Mouse (Mus musculus) cerebellum, adult 9-10 months (tissue): ENCODE data around the gene Rab1a.
A peak's percentile ranks its signal among the peaks of the same experiment; 100 is the strongest.
"Not testable (repeated sequence)": the region's sequence is repeated elsewhere in the genome, so short reads cannot be mapped to it uniquely, and the experiment has no call there.

Source experiments
- DNase-seq: peaks from one replicate; pipeline ENCODE4 v3.0.0; 2022

The Rab1a gene

DNA sequence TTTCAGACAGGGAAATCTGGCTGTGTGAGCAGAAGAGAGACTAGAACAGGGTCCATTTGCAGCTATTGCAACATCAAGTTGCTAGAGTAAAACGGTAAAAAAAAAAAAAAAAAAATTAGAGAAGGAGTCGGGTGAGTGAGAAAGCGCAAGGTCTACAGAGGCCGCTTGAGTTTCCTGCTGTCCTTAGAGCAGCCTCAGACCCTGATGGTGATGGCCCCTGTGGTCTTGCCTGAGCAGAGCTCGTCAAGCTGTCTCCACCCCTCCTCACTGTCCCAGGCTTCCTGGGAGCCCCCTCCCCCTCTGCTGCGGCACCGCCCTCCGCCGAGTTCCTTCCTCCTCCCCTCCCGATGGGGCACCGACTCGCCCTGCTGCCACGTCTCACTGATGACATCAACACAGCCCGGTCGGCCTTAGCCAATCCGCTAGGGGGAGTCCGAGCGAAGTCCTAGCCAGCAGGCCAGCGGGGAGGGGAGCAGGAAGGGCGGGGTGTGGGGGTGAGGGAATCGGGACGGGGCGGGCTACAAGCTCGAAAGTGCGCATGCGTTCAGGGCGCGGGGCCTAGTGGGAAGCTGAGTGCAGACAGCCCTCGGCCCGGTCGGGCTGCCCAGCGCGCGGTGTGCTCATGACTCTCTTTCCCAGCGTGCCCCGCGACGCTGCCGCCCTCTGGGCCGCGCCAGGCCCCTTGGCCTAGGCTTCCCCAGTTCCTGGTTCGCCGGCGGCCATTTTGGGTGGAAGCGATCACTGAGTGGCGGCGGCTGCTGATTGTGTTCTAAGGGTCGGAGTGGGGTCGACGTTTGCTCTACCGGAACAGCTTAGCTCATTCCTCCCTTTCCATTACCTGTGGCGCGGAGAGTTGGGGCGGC, at the start of gene Rab1a:
Gene Rab1a (plus strand): TSS at position 720 of the 863 bp plus-strand sequence.
- peak; percentile 100 for DNase-seq

- DNase-seq: no peak
Measured at GRCm38 (mm10) chr11:20152107-20152901, 48.9 kb upstream of the Rab1a start.

DNA sequence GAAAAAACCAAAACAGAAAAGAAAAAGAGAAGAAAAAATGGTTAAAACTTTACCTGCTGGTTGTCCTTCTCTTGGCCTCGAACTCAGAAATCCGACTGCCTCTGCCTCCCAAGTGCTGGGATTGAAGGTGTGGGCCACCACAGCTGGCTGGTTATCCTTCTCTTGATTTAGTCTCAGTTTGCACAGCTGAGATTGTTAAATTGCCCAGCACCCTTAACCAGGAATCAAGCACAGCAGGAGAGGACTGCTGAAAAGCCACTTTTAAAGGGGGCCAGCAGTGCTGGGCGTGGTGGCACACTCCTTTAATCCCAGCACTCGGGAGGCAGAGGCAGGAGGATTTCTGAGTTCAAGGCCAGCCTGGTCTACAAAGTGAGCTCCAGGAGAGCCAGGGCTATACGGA, 47.7 kb upstream of the Rab1a start:
- DNase-seq: not testable (repeated sequence)

DNA sequence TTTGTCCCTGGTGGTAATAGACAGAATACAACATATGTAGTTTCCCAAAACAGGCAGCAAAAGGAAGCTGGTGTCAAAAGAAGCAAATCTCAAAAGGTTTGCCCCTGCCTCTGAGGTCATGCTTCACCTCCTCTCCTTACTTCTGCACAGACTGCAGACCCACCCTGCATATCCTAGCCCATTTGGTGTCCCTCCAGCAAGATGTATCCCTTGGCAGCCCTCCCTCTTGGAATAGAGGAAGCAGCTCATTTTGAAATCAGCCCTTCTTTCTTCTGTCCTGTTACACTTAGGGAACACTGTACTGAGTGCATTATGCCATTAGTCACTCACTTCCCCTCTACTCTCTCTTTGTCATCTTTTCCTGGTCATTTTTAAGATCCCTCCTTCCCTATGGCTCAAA, 42.4 kb upstream of the Rab1a start:
- no peak for DNase-seq

DNA sequence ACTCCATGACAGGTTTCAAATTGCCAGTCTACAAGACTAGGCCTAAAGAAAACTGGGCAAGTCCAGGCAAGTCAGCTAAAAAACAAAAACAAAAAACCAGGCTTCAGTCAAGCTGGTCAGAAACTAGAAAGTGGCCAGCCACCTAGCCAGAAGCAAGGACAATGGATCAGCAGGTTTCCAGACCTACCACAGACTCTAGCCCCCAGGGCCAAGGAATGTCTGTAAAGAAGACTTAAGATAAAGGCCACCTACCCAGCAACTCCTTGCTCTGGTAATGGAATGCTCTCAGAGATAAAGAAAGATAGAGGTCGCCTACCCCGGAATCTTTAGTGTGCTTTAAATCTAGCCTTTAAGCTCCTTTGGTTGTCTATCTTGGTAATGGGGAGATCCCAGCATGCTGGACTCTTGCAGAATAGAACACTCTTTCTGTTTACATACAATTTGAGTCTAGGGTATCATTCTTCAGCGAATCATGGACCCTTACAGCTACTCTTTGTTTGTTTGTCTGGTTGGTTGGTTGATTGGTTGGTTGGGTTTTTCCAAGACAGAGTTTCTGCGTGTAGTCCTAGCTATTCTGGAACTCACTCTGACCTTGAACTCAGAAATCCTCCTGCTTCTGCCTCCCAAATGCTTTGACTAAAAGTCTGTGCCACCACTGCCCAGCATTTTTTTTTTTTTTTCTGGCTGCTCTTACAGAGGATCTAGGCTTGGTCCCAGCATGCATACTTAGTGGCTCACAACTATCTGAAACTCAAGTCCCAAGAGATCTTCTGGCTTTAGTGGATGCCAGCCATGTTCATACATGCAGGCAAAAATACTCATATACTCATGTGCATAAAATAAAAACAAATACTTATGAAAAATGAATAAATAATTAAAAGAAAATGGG, 36.0 kb upstream of the Rab1a start:
- no peak for DNase-seq

- DNase-seq: no peak
Measured at GRCm38 (mm10) chr11:20165991-20166390, 35.2 kb upstream of the Rab1a start.

DNA sequence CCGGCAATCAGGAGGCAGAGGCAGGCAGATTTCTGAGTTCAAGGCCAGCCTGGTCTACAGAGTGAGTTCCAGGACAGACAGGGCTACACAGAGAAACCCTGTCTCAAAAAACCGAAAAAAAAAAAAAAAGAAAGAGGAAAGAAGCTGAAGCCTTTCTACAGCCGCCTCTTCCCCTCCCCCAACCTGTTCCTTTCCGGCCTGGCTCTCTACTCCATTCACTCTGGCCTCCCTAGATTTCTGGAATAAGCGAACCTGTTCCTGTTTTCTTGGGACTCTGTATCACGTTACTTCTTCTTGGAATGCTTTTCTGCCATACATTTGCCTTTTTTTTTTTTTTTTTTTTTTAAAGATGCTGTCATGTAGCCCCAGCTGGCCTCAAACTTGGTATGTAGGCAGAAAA, 34.8 kb upstream of the Rab1a start:
- not testable (repeated sequence) for DNase-seq

DNA sequence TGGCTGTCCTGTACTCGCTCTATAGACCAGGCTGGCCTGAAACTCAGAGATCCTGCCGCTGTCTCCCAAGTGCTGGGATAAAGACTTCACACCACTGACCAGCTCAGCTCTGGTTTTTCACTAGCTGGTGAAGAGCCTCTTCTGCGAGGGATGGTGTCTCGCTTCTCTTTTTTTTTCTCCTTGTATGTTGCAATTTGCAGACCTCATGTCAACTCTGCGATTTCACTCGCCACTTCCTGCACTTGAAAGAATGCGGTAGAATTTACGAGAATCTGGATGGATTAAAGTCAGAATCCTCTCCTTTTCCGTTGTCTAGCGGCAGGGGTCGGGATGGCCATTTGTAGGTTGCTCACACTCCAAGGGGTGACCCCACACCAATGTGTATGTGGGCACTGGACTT, 32.3 kb upstream of the Rab1a start:
- DNase-seq: no peak

GRCm38 (mm10) chr11:20187271-20187670, 14.0 kb upstream of the Rab1a start:
- no peak for DNase-seq

- DNase-seq: no peak
Measured at GRCm38 (mm10) chr11:20193100-20193736, 8.0 kb upstream of the Rab1a start.

DNA sequence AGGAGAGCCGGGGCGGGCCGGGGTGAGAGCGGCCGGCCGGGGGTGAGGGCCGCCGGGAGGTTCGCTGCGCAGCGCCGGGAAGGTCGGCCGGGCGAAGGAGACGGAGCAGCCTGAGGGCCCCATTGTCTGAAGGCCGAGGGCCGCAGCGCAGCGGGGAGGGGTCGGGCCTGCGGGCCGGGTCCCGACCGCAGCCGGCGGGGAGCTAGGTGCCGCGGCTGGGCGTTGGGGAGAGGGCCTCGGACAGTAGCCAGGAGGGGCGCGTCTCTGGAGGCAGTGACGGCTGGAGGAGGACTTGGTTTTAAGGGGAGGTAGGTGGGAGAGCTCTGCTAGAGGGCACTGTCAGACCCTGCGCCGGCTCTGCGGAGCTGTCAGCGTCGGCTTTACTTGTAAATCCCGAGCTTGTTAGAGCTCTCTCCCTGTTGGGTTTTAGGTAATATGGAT, 449 bp downstream of the Rab1a start:
- peak; percentile 64 for DNase-seq

- DNase-seq: peak; percentile 41
Measured at GRCm38 (mm10) chr11:20202299-20203011, 1.2 kb downstream of the Rab1a start.

- no peak for DNase-seq
Measured at GRCm38 (mm10) chr11:20204321-20204720, 3.1 kb downstream of the Rab1a start.

GRCm38 (mm10) chr11:20204870-20205446, 3.7 kb downstream of the Rab1a start:
- no peak for DNase-seq

- no peak for DNase-seq
Measured at GRCm38 (mm10) chr11:20205538-20205937, 4.3 kb downstream of the Rab1a start.

- no peak for DNase-seq
Measured at GRCm38 (mm10) chr11:20206626-20207223, 5.5 kb downstream of the Rab1a start.

DNA sequence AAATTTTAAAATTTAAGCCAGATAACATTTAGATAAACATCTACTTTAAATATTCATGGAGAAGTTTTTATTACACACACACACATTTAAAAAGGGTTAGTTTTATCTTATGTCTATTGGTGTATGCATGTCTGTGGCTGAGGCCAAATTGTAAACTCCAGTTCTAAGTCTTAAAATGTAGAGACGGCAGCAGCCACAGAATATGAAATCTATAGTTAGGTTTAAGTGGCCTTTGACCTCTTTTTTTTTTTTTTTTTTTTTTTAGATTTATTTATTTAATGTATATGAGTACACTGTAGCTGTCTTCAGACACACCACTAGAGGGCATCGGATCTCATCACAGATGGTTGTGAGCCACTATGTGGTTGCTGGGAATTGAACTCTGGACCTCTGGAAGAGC, 6.4 kb downstream of the Rab1a start:
- DNase-seq: no peak

- DNase-seq: no peak
Measured at GRCm38 (mm10) chr11:20211838-20212237, 10.6 kb downstream of the Rab1a start.

DNA sequence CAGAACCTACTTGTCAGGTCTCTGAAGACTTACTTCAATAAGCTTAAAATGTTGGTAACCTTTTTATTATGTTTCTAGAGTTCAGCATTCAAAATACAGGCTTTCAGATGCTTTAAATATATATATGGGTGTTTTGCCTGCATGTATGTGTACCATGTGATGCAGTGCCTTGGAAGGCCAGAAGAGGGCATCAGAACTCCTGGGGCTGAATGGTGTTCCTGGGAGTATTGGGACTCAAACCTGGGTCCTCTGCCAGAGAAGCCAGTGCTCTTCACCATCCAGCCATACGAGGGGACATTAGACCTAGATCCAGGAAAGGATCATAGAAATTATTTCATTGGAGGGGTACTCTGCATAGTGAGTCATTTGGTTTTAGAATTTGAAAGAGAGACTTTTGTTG, 13.5 kb downstream of the Rab1a start:
- DNase-seq: no peak

GRCm38 (mm10) chr11:20216415-20216814, 15.2 kb downstream of the Rab1a start:
- no peak for DNase-seq

- no peak for DNase-seq
Measured at GRCm38 (mm10) chr11:20217227-20217626, 16.0 kb downstream of the Rab1a start.
